Mouse (Mus musculus) lung, embryonic 14.5 days (tissue): ENCODE data around the gene Hist1h2ah. TPM values are rescaled to one million over a fixed set of nuclear protein-coding genes. Genes with fewer than 3 reads are reported as not detected.

ENCODE experiments used
- ATAC-seq: fragments of 200-750 bp; cut with Nextera tagmentation; 2 replicates; pipeline ENCODE4 v1.8.0; 2017; ENCODE audit warnings: mild to moderate bottlenecking, moderate TSS enrichment, moderate library complexity; ENCODE audit not compliant: insufficient read depth
- DNase-seq: peaks from one replicate; pipeline ENCODE4 v3.0.0-alpha.2; 2015
- H3K27ac ChIP-seq: fragments of 300-500 bp; sonication (generic); 2 replicates; pipeline ENCODE4 v1.5.1; 2014; ENCODE audit warnings: low read depth, mild to moderate bottlenecking, moderate library complexity
- H3K27me3 ChIP-seq: fragments of 300-500 bp; sonication (generic); 2 replicates; pipeline ENCODE4 v1.6.1; 2014; ENCODE audit warnings: low read length, control low read depth; ENCODE audit not compliant: insufficient read depth
- H3K36me3 ChIP-seq: fragments of 300-500 bp; sonication (generic); 2 replicates; pipeline ENCODE4 v1.6.1; 2014; ENCODE audit warnings: control low read depth; ENCODE audit not compliant: insufficient read depth
- H3K4me1 ChIP-seq: fragments of 300-500 bp; sonication (generic); 2 replicates; pipeline ENCODE4 v1.6.1; 2014; ENCODE audit warnings: antibody characterized with exemption, control low read depth; ENCODE audit not compliant: insufficient read depth
- H3K4me2 ChIP-seq: fragments of 300-500 bp; sonication (generic); 2 replicates; pipeline ENCODE4 v1.6.1; 2014; ENCODE audit warnings: mild to moderate bottlenecking
- H3K4me3 ChIP-seq: fragments of 300-500 bp; sonication (generic); 2 replicates; pipeline ENCODE4 v1.5.1; 2014; ENCODE audit warnings: low read depth, low read length
- H3K9ac ChIP-seq: fragments of 300-500 bp; sonication (generic); 2 replicates; pipeline ENCODE4 v1.6.1; 2014
- H3K9me3 ChIP-seq: fragments of 300-500 bp; sonication (generic); 2 replicates; pipeline ENCODE4 v1.6.1; 2016; ENCODE audit warnings: low read depth, low read length, control low read depth
- CTCF ChIP-seq: IDR thresholded peaks from 2 replicates; pipeline ENCODE4 v1.5.1; 2016; ENCODE audit warnings: antibody characterized with exemption, low read depth
- WGBS: fragments of 180-500 bp; shearing (Covaris S2); extraction: QIAGEN DNeasy Blood & Tissue Kit; methylation state at CpG from one replicate; pipeline ENCODE4 v1.1.7; 2014; 5-methylcytosine and 5-hydroxymethylcytosine counted together
- microRNA-seq: library from miRNA; unstranded; fragments of <30 nt; microRNA quantifications from one replicate; pipeline ENCODE4, GENCODE M21; 2016; ENCODE audit warnings: borderline number of aligned reads
- polyA plus RNA-seq: library from polyadenylated mRNA; unstranded; fragments of >200 nt; fragmentation: Nextera tagmentation; extraction: Ambion mirVana; gene quantifications from 2 replicates; pipeline ENCODE4 v1.2.1, GENCODE M21; 2014

The Hist1h2ah gene
- polyA plus RNA-seq, 1 experiment from 2014 or later = 21.6 TPM

GRCm38 (mm10) chr13:21992550-21992949 lies 42.8 kb downstream of the Hist1h2ah start:
- H3K9ac ChIP-seq = no peak overlapping the region
- no peaks in the 10 kb centered on the region for H3K9me3 ChIP-seq
- 73% methylated on average over 5 of the region's 5 CpGs for WGBS
- H3K4me3 ChIP-seq = no peak overlapping the region
- H3K27me3 ChIP-seq = peaks cover 23% of the 10 kb centered on the region
- TF ChIP-seq CTCF = no peak
- ATAC-seq = no peak
- no peaks in the 10 kb centered on the region; the same call in 1 of the 2 replicates for H3K4me1 ChIP-seq
- H3K27ac ChIP-seq = no peak overlapping the region
- no peaks in the 10 kb centered on the region for H3K36me3 ChIP-seq
- H3K4me2 ChIP-seq = no peak overlapping the region
- no peak for DNase-seq

Small RNA genes lying within 50 kb of the gene (microRNA-seq; reads per million reads assigned to microRNA genes)
- gene Gm26300 = not detected
- gene Gm44390 = not detected
- gene Gm44486 = not detected

Other genes starting within 250 kb of the Hist1h2ah start
- gene Hist1h2an, start 248.3 kb downstream of the Hist1h2ah start, polyA plus RNA-seq = 7.2 and 8.9 TPM in 2 replicates
- gene Hist1h2bp, start 248.1 kb downstream of the Hist1h2ah start, polyA plus RNA-seq = 2.0 and 3.4 TPM in 2 replicates
- gene Hist1h2bq, start 225.4 kb downstream of the Hist1h2ah start, polyA plus RNA-seq = 24.4 and 25.8 TPM in 2 replicates
- gene Hist1h2ao, start 225.1 kb downstream of the Hist1h2ah start, polyA plus RNA-seq = 1.9 TPM in 1 of 2 replicates, not detected in the other
- not detected in 2 replicates for gene Hist1h4m, start 223.8 kb downstream of the Hist1h2ah start, polyA plus RNA-seq
- gene Hist1h4n, start 203.4 kb downstream of the Hist1h2ah start, polyA plus RNA-seq = 31.8 and 32.5 TPM in 2 replicates
- 5,437 and 5,439 TPM in 2 replicates for gene Hist1h2ap, start 202.1 kb downstream of the Hist1h2ah start, polyA plus RNA-seq
- 26.4 and 28.5 TPM in 2 replicates for gene Hist1h2br, start 201.8 kb downstream of the Hist1h2ah start, polyA plus RNA-seq
- gene Zfp184, start 90.5 kb downstream of the Hist1h2ah start, polyA plus RNA-seq = 16.0 and 16.4 TPM in 2 replicates
- gene Pom121l2, start 54.4 kb downstream of the Hist1h2ah start, polyA plus RNA-seq = 0.12 and 0.26 TPM in 2 replicates
- 1.6 and 2.0 TPM in 2 replicates for gene Prss16, start 25.8 kb downstream of the Hist1h2ah start, polyA plus RNA-seq
- 8.6 and 11.7 TPM in 2 replicates for gene Hist1h2bk, start 302 bp upstream of the Hist1h2ah start, polyA plus RNA-seq
- 26.4 and 26.7 TPM in 2 replicates for gene Hist1h4i, start 5.8 kb upstream of the Hist1h2ah start, polyA plus RNA-seq
- gene Hist1h2ag, start 7.4 kb upstream of the Hist1h2ah start, polyA plus RNA-seq = 71.0 and 82.2 TPM in 2 replicates
- gene Hist1h2bj, start 7.6 kb upstream of the Hist1h2ah start, polyA plus RNA-seq = 15.8 and 16.9 TPM in 2 replicates
- gene Vmn1r188, start 48.9 kb upstream of the Hist1h2ah start, polyA plus RNA-seq = not detected in 2 replicates
- not detected in 2 replicates for gene Vmn1r189, start 70.3 kb upstream of the Hist1h2ah start, polyA plus RNA-seq
- gene Vmn1r191, start 148.4 kb upstream of the Hist1h2ah start, polyA plus RNA-seq = not detected in 2 replicates
- gene Vmn1r192, start 155.6 kb upstream of the Hist1h2ah start, polyA plus RNA-seq = not detected in 2 replicates
- gene Vmn1r193, start 187.6 kb upstream of the Hist1h2ah start, polyA plus RNA-seq = not detected in 2 replicates
- not detected in 2 replicates for gene Vmn1r194, start 208.6 kb upstream of the Hist1h2ah start, polyA plus RNA-seq
- not detected in 2 replicates for gene Vmn1r195, start 235.0 kb upstream of the Hist1h2ah start, polyA plus RNA-seq